Mouse (Mus musculus): Measurements from ENCODE around the gene AY761185.
"Not testable (repeated sequence)": the region's sequence is repeated elsewhere in the genome, so short reads cannot be mapped to it uniquely, and the experiment has no call there.

AY761185 gene

DNA sequence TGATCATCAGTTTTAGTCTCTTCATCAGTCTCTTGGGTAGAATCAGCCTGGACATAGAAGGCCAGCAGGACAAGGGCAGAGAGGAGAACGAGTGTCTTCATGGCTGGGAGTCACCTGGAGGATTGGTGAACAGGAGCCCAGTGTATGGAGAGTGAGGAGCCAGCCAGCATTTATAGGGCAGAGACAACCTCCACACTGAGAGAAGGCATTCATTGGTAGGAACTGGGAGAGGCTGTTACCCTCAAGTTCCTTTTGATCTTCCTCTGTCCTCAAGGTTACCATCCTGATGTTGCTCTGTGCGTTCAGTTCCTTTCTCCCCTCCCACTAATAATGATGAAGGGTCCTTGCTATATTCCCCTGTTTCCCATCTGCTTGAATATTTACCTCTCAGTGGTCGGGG lies at the start of gene AY761185:
AY761185 (minus strand) TSS at position 101 of the 400 bp plus-strand sequence.
- DNase-seq (ENCODE audit: low spot score in 2 of 2): no peak

DNA sequence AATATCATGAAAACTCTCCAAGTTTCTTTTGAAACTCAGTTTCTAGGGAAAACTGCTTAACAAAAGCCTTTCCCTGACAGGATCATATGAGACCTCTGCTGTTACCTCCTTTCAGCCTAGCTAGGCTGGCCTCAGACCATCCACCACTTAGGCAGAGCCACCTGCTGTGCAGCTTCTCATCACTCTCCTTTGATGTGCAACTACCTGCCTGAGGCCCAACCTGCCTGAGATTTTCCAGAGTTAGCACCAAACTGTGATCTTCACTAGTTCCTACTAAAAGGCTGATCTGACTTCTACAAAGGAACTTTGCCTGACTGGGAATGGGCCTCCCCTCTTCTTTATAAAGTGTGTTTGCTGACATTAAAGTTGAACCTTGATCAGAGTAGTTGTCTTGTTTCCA lies 49.5 kb upstream of the AY761185 start:
- not testable (repeated sequence) for DNase-seq (ENCODE audit: low spot score in 2 of 2)

DNA sequence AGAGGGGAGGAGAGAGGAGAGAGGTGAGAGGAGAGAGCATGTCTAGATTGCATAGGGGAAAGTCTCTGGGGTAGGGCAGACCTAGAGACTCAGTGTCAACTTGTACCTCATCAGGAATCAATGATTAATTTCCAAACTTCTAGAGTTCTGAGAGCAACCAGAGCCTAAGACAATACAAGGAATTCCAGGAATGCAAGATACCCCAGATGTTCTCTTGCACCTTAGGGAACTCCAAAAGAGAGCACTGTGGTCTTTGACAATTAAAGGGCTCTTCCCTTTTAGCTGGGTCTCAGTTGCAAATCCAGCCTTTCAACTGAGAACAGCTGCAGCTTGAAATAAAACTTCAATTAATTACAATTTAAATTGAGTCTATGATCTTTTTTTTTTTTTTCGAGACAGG lies 35.3 kb upstream of the AY761185 start:
- no peak for DNase-seq (ENCODE audit: low spot score in 2 of 2)

DNA sequence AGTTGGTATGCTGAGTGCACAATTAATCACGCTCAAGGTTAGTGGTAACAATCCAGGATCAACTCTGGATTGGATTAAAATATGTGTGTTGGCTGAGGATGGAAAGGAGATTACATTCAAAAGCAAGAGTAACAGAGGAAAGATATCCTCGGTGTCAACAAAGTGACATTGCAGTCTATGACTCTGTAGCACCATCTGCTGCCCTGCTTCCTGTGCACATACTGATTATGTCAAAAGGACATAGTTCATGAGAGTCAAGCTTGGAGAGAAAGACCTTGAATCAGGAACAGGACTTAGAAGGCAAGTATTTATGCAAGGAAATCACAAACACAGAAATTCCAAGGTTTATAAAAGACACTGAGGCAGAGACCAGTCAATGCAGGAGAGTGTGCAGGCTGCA lies 20.0 kb upstream of the AY761185 start:
- DNase-seq (ENCODE audit: low spot score in 2 of 2): no peak

DNA sequence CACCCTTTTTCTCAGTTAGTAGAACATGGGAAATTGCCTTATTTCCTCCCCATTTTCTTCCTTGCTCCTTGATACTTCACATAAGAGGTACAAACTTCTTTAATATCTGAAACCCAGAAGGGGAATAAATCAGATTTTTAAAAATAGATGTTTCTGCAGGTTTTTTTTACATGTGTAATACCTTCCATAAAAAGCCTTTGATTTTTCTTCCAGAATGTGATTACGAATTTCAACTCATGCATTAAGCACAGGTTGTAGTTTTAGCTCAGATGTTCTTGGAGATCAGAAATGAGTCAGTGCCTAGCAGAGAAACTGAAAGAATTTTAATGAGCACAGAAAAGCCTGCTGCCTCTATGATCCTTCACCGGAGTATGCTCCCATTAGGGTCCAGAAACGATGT lies 22.5 kb downstream of the AY761185 start, which contains the start of gene Gm6040:
Gm6040 (minus strand) TSS at position 101 of the 400 bp plus-strand sequence.
- DNase-seq (ENCODE audit: low spot score in 2 of 2): no peak

DNA sequence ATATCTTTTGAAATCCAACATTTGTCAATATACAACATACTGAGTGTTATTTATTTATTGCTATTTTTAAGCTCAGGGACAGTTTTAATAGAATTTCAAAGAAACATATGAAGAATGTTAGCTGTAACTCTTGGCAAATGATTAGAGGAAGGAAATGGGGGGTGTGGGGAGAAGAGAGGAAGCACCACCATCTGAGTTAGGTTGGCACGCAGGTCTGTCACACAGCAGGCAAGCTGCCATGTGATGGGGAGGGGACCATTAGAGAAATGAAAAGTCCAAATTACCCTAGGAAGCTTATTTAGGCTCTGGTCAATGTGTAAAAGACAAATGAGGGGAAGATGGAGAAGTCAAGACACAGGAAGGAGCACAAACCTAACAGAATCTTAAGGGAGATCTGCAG lies 32.2 kb downstream of the AY761185 start:
- DNase-seq (ENCODE audit: low spot score in 2 of 2): no peak

DNA sequence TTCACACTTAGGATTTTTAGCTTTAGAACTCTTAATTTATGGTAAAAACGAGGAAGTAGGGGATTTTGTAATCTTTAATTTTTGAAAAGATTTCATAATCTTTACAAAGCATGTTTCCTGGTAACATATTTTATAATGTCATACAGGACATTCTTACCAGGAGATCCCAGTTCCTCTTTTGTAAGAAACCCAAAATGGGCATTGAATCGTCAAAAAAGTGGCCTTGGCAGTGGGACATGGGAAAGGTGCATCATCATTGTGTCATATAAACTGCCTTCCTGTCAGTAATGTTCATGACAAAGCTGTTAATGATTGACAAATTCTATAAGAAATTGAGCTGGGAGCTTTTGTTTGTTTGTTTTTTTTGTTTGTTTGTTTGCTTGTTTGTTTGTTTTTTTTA lies 36.3 kb downstream of the AY761185 start:
- no peak for DNase-seq (ENCODE audit: low spot score in 2 of 2)

DNA sequence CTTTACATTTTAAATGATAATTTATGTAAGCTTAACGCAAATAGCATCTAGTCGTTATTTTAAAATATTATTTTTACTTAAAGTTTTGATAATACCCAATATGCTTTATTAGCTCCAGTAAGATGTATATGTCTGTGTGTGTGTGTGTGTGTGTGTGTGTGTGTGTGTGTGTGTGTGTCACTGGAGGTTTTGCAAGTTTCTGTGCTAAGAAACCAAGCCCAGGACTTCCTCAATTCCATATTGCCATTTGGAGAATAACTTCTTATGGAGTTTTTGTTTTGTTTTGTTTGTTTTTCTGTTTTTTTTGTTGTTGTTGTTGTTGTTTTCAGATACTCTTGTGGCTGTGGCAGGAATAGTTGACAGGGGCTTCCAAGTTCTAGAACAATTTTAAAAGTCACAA lies 37.4 kb downstream of the AY761185 start:
- no peak for DNase-seq (ENCODE audit: low spot score in 2 of 2)

DNA sequence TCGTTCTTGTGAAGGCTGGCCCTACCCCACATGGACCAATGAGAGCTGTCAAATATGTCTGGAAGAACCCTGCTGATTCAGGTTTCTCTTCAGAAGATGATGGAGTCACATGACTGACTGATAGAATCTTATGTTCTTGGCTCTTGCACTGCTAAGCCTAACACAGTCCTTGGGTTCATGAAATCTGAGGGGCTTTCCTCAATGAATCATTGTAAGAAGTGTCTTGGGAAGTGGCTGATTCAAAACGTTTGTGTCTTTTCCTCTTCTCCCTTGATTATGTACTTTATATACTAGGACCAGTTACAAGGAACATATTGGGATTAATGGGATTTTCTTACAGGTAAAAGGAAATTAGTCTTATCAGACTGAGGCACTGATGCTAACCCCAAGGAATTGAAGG lies 42.0 kb downstream of the AY761185 start, which contains the start of gene Gm15056:
Gm15056 (minus strand) TSS at position 101 of the 400 bp plus-strand sequence.
- DNase-seq (ENCODE audit: low spot score in 2 of 2): no peak

Data from frontal cortex, postnatal 25 days (tissue).